Mouse (Mus musculus): Measurements from ENCODE around the gene Skap1. TPM values are rescaled to one million over a fixed set of nuclear protein-coding genes. Genes with fewer than 3 reads are reported as not detected.

Gene Skap1
- polyA plus RNA-seq, 1 experiment from 2014 or later: 2.8 TPM

- no peak for ATAC-seq (ENCODE audit: low FRiP score, low read depth)
- no peak overlapping the region for H3K9ac ChIP-seq
- H3K4me1 ChIP-seq: 0 out of 2 replicates have a peak, but pooled peaks cover 8% of the 10 kb centered on the region
- no peaks in the 10 kb centered on the region for H3K27me3 ChIP-seq (replicated peaks)
- WGBS: 62% methylated on average over 12 of the region's 12 CpGs
- H3K4me2 ChIP-seq (replicated peaks): no peak overlapping the region
- no peaks in the 10 kb centered on the region for H3K9me3 ChIP-seq
- H3K36me3 ChIP-seq: no peaks in the 10 kb centered on the region
- no peak overlapping the region for H3K27ac ChIP-seq
- no peak overlapping the region for H3K4me3 ChIP-seq
Measured at GRCm38 (mm10) chr11:96441546-96442185, 22.7 kb upstream of the Skap1 start.

DNA sequence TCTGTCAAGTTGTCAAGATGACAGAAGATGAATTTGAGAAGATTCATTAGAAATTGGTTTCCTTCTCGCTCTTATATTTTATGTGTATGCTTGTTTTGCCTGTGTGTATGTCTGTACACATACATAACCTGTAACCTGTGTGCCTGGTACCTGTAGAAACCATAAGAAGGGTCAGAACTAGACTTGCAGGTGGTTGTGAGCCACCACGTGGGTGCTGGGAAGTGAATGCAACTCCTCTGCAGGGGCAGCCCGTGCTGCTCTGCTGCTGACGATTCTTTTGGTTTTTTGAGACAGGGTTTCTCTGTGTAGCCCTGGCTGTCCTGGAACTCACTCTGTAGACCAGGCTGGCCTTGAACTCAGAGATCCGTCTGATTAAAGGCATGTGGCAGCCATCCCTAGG, 21.9 kb upstream of the Skap1 start:
- 89% methylated on average over 5 of the region's 5 CpGs for WGBS
- ATAC-seq (ENCODE audit: low FRiP score, low read depth): no peak
- Histone ChIP-seq H3K36me3 (no peaks in the 10 kb centered on the region), H3K4me1 (0 out of 2 replicates have a peak, but pooled peaks cover 8% of the 10 kb centered on the region), H3K4me2 (replicated peaks) (no peak overlapping the region), H3K27ac (no peak overlapping the region), H3K9ac (no peak overlapping the region), H3K27me3 (replicated peaks) (no peaks in the 10 kb centered on the region), H3K9me3 (no peaks in the 10 kb centered on the region), H3K4me3 (no peak overlapping the region)

- no peak overlapping the region for H3K27ac ChIP-seq
- H3K36me3 ChIP-seq: no peaks in the 10 kb centered on the region
- H3K4me3 ChIP-seq: no peak overlapping the region
- no peak overlapping the region for H3K9ac ChIP-seq
- no peaks in the 10 kb centered on the region for H3K27me3 ChIP-seq (replicated peaks)
- 63% methylated on average over 24 of the region's 24 CpGs for WGBS
- H3K4me2 ChIP-seq (replicated peaks): no peak overlapping the region
- ATAC-seq (ENCODE audit: low FRiP score, low read depth): no peak
- H3K9me3 ChIP-seq: no peaks in the 10 kb centered on the region
- H3K4me1 ChIP-seq: no peaks in the 10 kb centered on the region
Measured at GRCm38 (mm10) chr11:96447931-96448330, 16.5 kb upstream of the Skap1 start.

GRCm38 (mm10) chr11:96455111-96455510, 9.3 kb upstream of the Skap1 start:
- Histone ChIP-seq H3K4me2 (replicated peaks) (no peak overlapping the region), H3K27ac (no peak overlapping the region), H3K27me3 (replicated peaks) (no peaks in the 10 kb centered on the region), H3K9me3 (no peaks in the 10 kb centered on the region), H3K9ac (no peak overlapping the region), H3K4me1 (peaks cover 21% of the 10 kb centered on the region), H3K4me3 (no peak overlapping the region), H3K36me3 (no peaks in the 10 kb centered on the region)
- ATAC-seq (ENCODE audit: low FRiP score, low read depth): no peak
- 86% methylated on average over 5 of the region's 5 CpGs for WGBS

GRCm38 (mm10) chr11:96455699-96456326, 8.6 kb upstream of the Skap1 start:
- Histone ChIP-seq H3K36me3 (no peaks in the 10 kb centered on the region), H3K9ac (no peak overlapping the region), H3K4me3 (no peak overlapping the region), H3K9me3 (no peaks in the 10 kb centered on the region), H3K27ac (0 out of 2 replicates have a peak overlapping the region, but pooled peaks have one; percentile 54), H3K27me3 (replicated peaks) (no peaks in the 10 kb centered on the region), H3K4me1 (peaks cover 21% of the 10 kb centered on the region), H3K4me2 (replicated peaks) (no peak overlapping the region)
- 93% methylated on average over 6 of the region's 6 CpGs for WGBS
- ATAC-seq (ENCODE audit: low FRiP score, low read depth): no peak

DNA sequence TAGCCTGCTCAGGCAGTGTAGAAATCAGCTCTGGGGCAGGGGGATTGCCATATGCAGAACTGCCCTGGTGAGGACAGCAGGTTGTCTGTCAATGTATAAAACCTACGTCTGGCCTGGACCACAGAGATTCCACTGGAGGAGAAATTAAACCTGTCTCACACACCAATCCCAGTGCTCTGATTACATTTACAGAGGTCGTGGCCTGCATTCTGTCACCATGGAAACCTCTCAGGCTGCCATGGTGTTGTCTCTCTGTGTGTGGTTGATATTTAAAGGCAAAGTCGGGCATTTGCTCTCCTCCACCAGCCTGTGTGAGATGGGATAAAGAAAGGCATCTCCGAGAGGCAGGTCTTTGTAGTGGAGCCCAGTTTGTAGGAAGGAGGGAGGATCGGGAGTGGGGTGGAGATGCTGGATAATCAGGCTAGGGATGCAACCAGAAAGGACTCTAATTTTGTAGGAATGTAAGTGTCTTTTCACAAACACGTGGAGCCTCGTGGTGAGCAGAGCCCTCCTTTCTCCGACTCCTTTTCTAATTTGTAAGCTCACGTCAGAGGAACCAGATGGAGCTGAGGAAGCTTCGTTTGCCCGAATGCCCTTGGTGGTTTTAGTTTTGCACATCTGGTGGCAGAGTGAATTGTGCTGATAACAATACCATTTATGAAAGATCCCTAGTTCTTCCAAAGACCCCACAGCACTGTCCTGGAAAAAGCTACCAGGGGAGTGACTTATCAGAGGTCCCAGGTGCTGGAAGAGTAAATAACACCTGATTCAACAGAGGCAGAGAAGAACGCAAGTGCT, 7.7 kb upstream of the Skap1 start:
- H3K4me2 ChIP-seq (replicated peaks): peak overlapping the region; percentile 33; the same call in 1 of the 2 replicates
- peak; percentile 41; the same call in 1 of the 2 replicates for ATAC-seq (ENCODE audit: low FRiP score, low read depth)
- no peaks in the 10 kb centered on the region for H3K9me3 ChIP-seq
- H3K4me3 ChIP-seq: no peak overlapping the region
- no peaks in the 10 kb centered on the region for H3K27me3 ChIP-seq (replicated peaks)
- WGBS: 29% methylated on average over 12 of the region's 12 CpGs
- peaks cover 25% of the 10 kb centered on the region for H3K4me1 ChIP-seq
- H3K27ac ChIP-seq: peak overlapping the region; percentile 54; the same call in 1 of the 2 replicates
- no peaks in the 10 kb centered on the region for H3K36me3 ChIP-seq
- 0 out of 2 replicates have a peak overlapping the region, but pooled peaks have one; percentile 9 for H3K9ac ChIP-seq

- Histone ChIP-seq H3K9me3 (no peaks in the 10 kb centered on the region), H3K4me2 (replicated peaks) (peak overlapping the region; percentile 32; the same call in 1 of the 2 replicates), H3K36me3 (no peaks in the 10 kb centered on the region), H3K27ac (no peak overlapping the region; the same call in 1 of the 2 replicates), H3K4me1 (peaks cover 43% of the 10 kb centered on the region), H3K9ac (no peak overlapping the region), H3K4me3 (no peak overlapping the region), H3K27me3 (replicated peaks) (peaks cover 23% of the 10 kb centered on the region)
- ATAC-seq (ENCODE audit: low FRiP score, low read depth): 0 out of 2 replicates have a peak, but pooled peaks have one; percentile 26
- WGBS: 44% methylated on average over 4 of the region's 4 CpGs
Measured at GRCm38 (mm10) chr11:96461766-96462165, 2.6 kb upstream of the Skap1 start.

GRCm38 (mm10) chr11:96462191-96462752, 2.1 kb upstream of the Skap1 start:
- Histone ChIP-seq H3K36me3 (no peaks in the 10 kb centered on the region), H3K9ac (no peak overlapping the region), H3K27ac (no peak overlapping the region), H3K4me1 (peaks cover 38% of the 10 kb centered on the region), H3K4me3 (no peak overlapping the region), H3K9me3 (no peaks in the 10 kb centered on the region), H3K4me2 (replicated peaks) (peak overlapping the region; percentile 32; the same call in 1 of the 2 replicates), H3K27me3 (replicated peaks) (peaks cover 23% of the 10 kb centered on the region)
- WGBS: 8% methylated on average over 9 of the region's 9 CpGs
- ATAC-seq (ENCODE audit: low FRiP score, low read depth): 0 out of 2 replicates have a peak, but pooled peaks have one; percentile 30

DNA sequence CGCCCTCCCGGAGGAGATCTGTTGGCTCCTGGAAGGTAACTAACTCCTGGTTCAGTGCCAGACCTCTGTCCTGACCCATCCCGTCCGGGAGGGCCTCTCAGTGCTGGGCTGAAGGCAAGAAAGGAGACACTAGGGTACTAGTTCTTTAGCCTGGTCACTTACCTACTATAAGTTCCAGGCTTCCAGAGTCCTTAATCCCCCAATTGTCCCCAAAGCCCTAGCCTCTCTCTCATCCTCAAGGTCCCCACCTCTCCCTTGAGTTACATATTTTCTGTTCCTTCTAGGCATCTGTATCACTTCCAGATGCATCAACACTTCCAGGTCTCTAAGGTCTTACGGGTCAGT, 295 bp downstream of the Skap1 start:
- ATAC-seq (ENCODE audit: low FRiP score, low read depth): no peak
- Histone ChIP-seq H3K27me3 (replicated peaks) (peaks cover 23% of the 10 kb centered on the region), H3K9ac (peak overlapping the region; percentile 38; the same call in 1 of the 2 replicates), H3K4me2 (replicated peaks) (peak overlapping the region; percentile 81), H3K27ac (no peak overlapping the region), H3K4me1 (peaks cover 32% of the 10 kb centered on the region), H3K4me3 (peak overlapping the region; percentile 34), H3K36me3 (no peaks in the 10 kb centered on the region), H3K9me3 (no peaks in the 10 kb centered on the region)
- WGBS: 32% methylated on average over 5 of the region's 5 CpGs

DNA sequence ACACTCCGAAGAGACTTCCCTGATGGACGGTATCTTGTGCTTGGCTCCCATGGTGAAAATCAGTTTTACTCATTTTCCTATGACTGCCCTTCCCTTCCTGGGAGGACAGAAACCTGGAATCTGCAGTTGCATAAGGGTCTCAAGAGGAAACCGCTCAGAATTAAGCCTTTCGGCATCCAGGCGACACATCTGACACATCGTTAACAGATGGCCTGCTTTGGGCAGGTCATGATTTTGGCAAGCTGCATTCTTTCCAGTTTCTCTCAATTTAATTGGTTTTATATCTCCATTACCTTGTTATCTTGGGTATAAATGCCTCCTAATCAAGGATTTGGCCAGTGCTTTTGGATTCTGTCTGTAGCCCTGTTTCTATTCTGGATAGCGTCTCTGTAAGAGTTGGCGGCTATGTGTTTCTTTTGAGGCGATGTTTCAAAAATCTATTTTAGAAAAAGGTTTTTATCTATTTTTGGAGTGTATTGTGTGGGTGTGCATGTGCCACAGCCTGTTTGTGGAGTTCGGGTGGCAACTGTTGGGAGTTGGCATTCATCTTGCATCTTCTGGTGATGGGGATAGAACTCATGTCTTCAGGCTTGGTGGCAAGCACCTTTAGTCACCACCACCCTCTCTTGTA, 1.1 kb downstream of the Skap1 start:
- Histone ChIP-seq H3K27ac (no peak overlapping the region), H3K27me3 (replicated peaks) (peaks cover 23% of the 10 kb centered on the region), H3K4me2 (replicated peaks) (no peak overlapping the region), H3K36me3 (no peaks in the 10 kb centered on the region), H3K9ac (no peak overlapping the region), H3K4me3 (no peak overlapping the region), H3K4me1 (peaks cover 32% of the 10 kb centered on the region), H3K9me3 (no peaks in the 10 kb centered on the region)
- WGBS: 87% methylated on average over 10 of the region's 10 CpGs
- ATAC-seq (ENCODE audit: low FRiP score, low read depth): no peak

DNA sequence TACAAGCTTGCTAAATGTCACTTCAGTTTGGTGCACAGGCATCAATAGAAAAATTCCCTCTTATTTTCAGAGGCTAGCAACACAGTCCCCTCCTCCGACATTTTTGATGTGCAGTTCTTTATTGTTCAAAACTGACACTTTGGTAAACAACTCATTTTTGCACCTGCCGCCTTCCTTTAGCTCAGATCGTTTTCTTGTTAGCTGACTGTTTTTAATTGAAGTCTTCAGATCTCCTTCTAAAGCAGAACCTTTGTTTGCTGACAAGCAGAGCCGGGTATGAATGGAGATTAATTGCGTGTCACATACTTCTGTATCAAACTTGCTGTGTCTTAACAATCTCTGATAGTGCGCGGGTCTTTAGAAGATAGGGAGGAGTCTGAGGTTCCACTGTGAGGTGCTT, 2.0 kb downstream of the Skap1 start:
- WGBS: 64% methylated on average over 7 of the region's 7 CpGs
- H3K36me3 ChIP-seq: no peaks in the 10 kb centered on the region

More for the DNA sequence above, 2.0 kb downstream of the Skap1 start:
- Histone ChIP-seq H3K9ac (no peak overlapping the region), H3K4me2 (replicated peaks) (no peak overlapping the region), H3K9me3 (no peaks in the 10 kb centered on the region), H3K4me3 (no peak overlapping the region), H3K27ac (no peak overlapping the region), H3K4me1 (peaks cover 30% of the 10 kb centered on the region), H3K27me3 (replicated peaks) (peaks cover 23% of the 10 kb centered on the region)
- ATAC-seq (ENCODE audit: low FRiP score, low read depth): no peak
